Mouse (Mus musculus) small intestine, adult 2 months (tissue): ENCODE measurements around the gene D430041D05Rik.

Experiments
- CTCF ChIP-seq: fragments of 200-500 bp; IDR thresholded peaks from 2 replicates; pipeline ENCODE4 v1.5.1; 2012; ENCODE audit warnings: low read depth, mild to moderate bottlenecking, control low read depth, inconsistent platforms, low read length, moderate library complexity, mixed read lengths; ENCODE audit not compliant: insufficient replicate concordance, insufficient read length; ENCODE audit errors: extremely low read depth
- POLR2A ChIP-seq: fragments of 200-500 bp; IDR thresholded peaks from 2 replicates; pipeline ENCODE4 v1.6.1; 2012; ENCODE audit warnings: low read depth, mild to moderate bottlenecking, control low read depth, inconsistent platforms, low read length, moderate library complexity

DNA sequence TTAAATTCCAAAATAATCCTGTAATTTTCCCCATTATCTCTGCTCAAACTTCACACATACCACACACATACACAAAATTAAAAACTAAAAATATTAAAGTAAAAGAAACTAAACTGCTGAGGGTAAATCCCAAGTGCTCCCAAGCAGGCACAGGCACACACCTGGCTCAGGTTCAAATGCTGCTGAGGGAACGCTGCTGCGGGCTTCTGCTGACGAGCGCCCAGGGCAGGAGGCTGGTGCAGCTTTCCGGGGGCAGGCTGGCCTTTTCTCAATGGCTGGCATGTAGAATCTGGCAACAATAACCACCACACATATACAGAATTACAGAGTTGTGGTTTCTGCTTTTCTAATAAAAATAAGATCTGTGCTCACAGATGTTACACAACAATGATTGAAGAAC lies 19.8 kb upstream of the D430041D05Rik start:
- TF ChIP-seq CTCF (no peak), POLR2A (no peak)
